Mouse (Mus musculus): ENCODE measurements around the gene Racgap1.

Racgap1 gene

GRCm38 (mm10) chr15:99618595-99618994 lies 32.9 kb downstream of the Racgap1 start:
- DNase-seq (ENCODE audit: low spot score) = no peak

GRCm38 (mm10) chr15:99615246-99615645 lies 36.2 kb downstream of the Racgap1 start:
- no peak for DNase-seq (ENCODE audit: low spot score)

- DNase-seq (ENCODE audit: low spot score) = no peak
These were observed 36.7 kb downstream of the Racgap1 start for GRCm38 (mm10) chr15:99614753-99615152.

GRCm38 (mm10) chr15:99614273-99614672 lies 37.2 kb downstream of the Racgap1 start:
- no peak for DNase-seq (ENCODE audit: low spot score)

- no peak for DNase-seq (ENCODE audit: low spot score)
These were observed 39.9 kb downstream of the Racgap1 start for GRCm38 (mm10) chr15:99611563-99611962.

DNA sequence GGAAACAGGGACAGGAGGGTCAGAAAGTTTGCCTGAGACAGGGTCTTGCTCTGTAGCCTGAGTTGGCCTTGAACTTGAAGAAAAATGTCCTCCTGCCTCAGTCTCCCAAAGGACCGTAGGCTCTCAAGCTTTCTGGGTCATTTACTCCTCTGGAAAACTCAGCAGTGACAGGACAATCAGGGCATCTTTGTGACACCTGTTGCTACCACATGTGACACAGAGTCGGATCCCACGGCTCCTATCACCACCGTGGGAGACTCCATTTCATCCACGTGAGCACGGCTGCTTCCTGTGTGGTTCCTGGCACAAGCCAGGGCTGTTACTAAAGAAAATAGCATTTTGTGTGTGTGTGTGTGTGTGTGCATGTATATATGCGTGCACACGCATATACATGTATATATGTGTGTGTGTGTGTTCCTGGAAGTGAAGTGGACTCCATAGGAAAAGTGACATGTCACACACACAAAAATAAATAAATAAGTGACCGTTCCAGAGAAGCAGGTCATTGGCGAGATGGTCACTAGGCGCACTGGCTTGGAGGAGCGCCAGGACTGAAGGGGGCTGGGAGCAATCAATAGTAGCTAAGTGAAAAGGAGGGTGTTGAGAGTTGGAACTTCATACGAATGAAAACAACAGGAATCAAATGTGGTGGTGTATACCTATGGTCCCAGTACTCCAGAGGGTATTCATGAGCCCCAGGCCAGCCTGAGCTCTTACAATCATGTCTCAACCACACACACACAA lies 42.9 kb downstream of the Racgap1 start:
- no peak for DNase-seq (ENCODE audit: low spot score)

DNA sequence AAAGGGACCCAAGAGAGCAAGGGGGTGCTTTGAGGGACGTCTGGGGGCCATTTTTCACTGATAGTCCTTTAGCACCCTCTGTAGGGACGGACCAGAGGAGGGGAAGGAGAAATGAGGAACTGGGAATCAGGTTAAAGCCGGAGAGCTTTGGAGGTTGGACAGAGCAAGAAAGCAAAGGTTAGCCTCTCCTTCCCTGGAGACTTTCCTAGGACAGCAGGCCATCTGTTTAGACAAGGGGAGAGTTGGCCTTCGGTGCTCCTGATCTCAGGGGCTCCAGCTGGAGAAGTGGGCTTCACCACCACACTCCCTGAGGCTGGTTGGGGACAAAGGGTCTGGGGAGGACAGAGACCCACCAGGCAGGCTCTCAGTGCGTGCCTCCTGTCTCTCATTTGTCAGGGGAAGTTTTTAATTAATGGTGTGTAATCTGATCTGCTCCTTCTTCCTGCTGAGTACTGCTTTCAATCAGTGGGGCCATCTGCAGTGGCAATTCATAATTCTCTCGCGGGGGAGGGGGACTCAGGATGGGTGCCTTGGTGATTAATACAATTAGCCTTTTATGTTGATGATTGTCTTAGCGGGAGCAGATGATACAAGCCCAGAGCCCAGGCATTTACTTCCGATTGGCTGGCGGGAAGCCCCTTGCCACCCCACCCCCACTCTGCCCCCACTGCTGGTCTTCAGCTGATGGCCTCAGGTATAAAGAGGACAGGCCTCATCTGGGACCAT lies 43.9 kb downstream of the Racgap1 start:
- DNase-seq (ENCODE audit: low spot score) = no peak

GRCm38 (mm10) chr15:99606515-99606914 lies 44.9 kb downstream of the Racgap1 start:
- DNase-seq (ENCODE audit: low spot score) = no peak

DNA sequence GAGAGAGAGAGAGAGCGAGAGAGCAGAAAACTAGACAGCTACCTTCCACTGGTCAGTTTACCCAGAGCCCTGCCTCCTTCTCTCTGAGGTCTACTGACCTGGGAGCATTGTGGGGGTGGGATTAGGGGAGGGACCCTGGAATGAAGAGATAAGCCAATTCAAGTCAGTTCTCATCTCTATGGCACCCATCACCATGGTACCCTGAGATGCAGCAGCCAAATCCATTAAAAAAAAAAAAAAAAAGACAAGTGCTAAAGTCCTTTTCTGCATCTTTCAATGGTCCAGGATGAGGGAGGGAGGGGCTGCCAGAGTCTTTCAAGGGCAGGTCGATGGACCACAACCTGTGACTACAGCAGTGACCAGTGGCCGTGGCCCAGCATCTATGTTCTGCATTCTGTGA lies 45.9 kb downstream of the Racgap1 start:
- no peak for DNase-seq (ENCODE audit: low spot score)

DNA sequence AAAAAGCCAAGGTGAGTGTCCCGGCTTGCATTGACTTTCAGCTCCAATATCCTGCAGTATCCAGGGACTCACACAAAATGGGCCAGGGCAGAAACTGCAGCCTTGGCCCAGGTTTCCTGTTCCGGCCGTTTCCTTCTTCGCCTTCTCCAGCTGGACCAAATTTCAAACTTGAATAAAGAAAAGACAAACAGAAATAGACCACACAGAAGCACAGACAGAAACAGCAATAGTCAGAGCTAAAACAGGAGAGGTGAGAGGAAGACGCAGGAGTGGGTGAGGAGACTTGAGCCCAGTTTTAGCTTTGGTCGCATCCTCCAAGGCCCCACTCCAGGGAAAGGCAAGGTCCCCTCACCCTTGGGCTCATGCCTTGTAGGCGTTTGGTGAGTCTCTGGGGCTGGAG lies 48.2 kb downstream of the Racgap1 start:
- no peak for DNase-seq (ENCODE audit: low spot score)

- DNase-seq (ENCODE audit: low spot score) = no peak
These were observed 49.1 kb downstream of the Racgap1 start for GRCm38 (mm10) chr15:99602206-99602820.

DNA sequence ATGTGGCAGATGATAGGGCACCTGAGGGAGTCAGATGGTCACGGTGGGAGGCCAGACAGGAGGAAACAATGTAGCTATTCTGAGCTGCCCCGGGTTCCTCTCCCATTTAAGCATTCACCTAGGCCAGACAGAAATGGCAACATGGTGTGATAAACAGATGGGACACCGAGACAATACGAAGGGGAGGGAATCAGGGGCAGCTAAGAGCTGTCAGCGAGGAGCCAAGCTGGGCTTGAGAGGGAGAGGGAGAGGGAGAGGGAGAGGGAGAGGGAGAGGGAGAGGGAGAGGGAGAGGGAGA lies 49.7 kb downstream of the Racgap1 start:
- no peak for DNase-seq (ENCODE audit: low spot score)

- no peak for DNase-seq (ENCODE audit: low spot score)
These were observed 50.3 kb downstream of the Racgap1 start, which contains the start of gene Aqp6 for GRCm38 (mm10) chr15:99600986-99601822. Gene Aqp6, plus strand, starts transcription at chr15:99601400.

DNA sequence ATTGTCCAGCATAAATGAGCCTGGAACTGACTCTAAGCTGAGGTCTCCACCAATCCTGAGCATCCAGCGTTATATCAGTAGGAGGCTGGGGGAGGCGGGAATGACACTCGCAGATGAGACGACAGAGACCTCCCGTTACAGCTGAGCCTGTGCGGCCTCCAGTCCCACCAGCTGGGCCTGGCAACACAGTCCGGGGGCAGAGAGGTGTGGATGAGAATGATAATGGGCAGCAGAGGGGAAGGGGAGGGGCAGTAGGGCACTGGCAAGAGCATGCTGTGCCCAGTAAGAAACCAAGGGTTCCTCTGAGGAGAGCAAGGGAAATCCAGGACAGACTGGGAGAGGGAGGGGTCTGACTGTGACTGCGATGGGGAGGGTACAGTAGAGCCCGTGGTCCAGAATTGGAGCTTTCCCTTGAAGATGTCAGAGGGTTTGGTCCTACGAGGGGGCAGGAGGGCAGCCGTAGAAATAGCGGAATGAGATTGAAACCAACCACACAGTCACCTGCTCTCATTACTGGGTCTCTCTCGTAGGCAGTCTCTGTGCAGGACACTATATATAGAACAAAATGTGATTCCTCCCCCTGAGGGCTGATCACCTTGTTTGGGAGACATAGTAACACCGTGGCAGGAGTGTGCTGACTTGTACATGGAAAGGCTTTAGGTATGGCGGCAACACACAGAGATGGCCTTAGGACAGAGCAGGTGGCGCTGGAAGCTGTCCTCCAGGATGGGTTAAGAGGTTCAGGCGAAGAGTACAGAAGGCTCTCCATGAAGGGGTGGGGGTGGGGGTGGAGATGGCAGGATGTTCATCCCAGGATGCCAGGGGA lies 52.0 kb downstream of the Racgap1 start:
- no peak for DNase-seq (ENCODE audit: low spot score)

GRCm38 (mm10) chr15:99597596-99597995 lies 53.9 kb downstream of the Racgap1 start:
- DNase-seq (ENCODE audit: low spot score) = no peak

DNA sequence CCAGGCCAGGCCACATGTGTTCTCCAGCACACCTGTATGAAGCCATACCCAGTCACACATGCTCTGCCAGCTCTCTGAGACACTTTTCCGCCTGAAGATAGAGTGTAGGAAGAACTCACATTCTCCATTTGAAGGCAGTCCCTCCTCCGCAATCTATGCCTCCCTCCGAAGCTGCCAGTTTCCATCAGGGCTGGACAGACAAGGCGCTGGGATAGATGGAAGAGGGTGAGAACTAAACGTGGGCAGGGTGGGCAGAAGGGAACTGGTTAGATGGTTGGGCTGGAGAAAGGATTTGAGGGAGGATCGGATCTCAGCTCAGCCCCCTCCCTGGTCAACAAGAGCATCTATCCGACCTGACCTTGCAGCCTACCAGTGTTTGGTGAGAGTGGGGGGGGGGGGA lies 54.6 kb downstream of the Racgap1 start:
- no peak for DNase-seq (ENCODE audit: low spot score)

- DNase-seq (ENCODE audit: low spot score) = peak; percentile 83
These were observed 55.3 kb downstream of the Racgap1 start for GRCm38 (mm10) chr15:99596056-99596687.

DNA sequence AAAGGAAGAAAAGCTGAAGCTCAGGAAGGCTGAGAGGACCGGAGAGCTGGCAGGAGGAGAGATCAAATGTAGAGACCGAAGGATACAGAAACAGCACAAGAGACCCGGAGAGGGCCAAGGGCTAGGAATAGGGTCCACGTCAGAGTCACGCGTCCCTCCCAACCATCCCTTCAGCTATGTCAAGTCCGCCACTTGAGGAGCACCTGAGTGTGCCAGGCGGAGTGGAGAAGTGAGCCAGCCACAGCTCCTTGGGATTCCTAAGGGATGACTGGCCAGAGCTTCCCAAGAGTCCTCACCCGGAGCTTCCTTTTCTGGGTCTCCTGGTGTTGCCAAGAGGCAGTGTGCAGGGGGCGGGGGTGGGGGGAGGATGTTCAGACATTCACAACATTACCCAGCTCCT lies 56.5 kb downstream of the Racgap1 start:
- DNase-seq (ENCODE audit: low spot score) = no peak

- no peak for DNase-seq (ENCODE audit: low spot score)
These were observed 58.6 kb downstream of the Racgap1 start for GRCm38 (mm10) chr15:99592877-99593276.

DNA sequence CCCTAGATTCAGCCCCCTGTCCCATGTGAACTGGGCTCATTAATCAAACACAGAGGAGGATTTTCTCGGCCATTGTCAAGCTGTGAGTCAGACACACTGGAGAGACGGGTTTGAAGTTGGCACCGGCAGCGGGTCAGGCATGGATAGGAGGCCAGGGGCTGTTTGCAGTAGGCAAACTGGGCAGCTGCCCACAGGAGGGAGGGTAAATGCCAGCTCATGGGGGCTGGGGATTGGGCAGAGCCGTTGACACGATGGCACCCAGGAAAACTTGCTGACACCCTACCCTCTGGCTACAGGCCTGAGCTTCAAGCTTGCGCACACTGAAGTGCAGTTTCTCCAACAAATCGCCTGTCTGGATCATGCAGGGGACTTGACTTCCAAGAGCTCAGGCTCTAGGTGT lies 59.3 kb downstream of the Racgap1 start:
- no peak for DNase-seq (ENCODE audit: low spot score)

All from ovary, postnatal 36 days (tissue).